Mouse (Mus musculus): ENCODE data around the gene Kidins220.

Gene Kidins220

GRCm38 (mm10) chr12:24963393-24964022 lies 11.2 kb upstream of the Kidins220 start:
- DNase-seq (ENCODE audit: low read depth), result no peak

GRCm38 (mm10) chr12:24965406-24965805 lies 9.3 kb upstream of the Kidins220 start:
- DNase-seq (ENCODE audit: low read depth), result no peak

GRCm38 (mm10) chr12:24966046-24966445 lies 8.7 kb upstream of the Kidins220 start:
- no peak for DNase-seq (ENCODE audit: low read depth)

- no peak for DNase-seq (ENCODE audit: low read depth)
These were observed 3.1 kb upstream of the Kidins220 start for GRCm38 (mm10) chr12:24971490-24972200.

GRCm38 (mm10) chr12:24972371-24973350 lies 2.1 kb upstream of the Kidins220 start:
- DNase-seq (ENCODE audit: low read depth), result no peak

GRCm38 (mm10) chr12:24973586-24973985 lies 1.1 kb upstream of the Kidins220 start:
- DNase-seq (ENCODE audit: low read depth), result no peak

GRCm38 (mm10) chr12:24975115-24975733 lies 499 bp downstream of the Kidins220 start:
- DNase-seq (ENCODE audit: low read depth), result peak; percentile 71

GRCm38 (mm10) chr12:24985226-24985625 lies 10.5 kb downstream of the Kidins220 start:
- DNase-seq (ENCODE audit: low read depth), result peak; percentile 53

- DNase-seq (ENCODE audit: low read depth), result no peak
These were observed 20.6 kb downstream of the Kidins220 start for GRCm38 (mm10) chr12:24995350-24995749.

GRCm38 (mm10) chr12:25005350-25005749 lies 30.6 kb downstream of the Kidins220 start:
- no peak for DNase-seq (ENCODE audit: low read depth)

GRCm38 (mm10) chr12:25009957-25010356 lies 35.2 kb downstream of the Kidins220 start:
- DNase-seq (ENCODE audit: low read depth), result no peak

- no peak for DNase-seq (ENCODE audit: low read depth)
These were observed 35.7 kb downstream of the Kidins220 start for GRCm38 (mm10) chr12:25010416-25010815.

- no peak for DNase-seq (ENCODE audit: low read depth)
These were observed 37.1 kb downstream of the Kidins220 start for GRCm38 (mm10) chr12:25011733-25012367.

- no peak for DNase-seq (ENCODE audit: low read depth)
These were observed 38.1 kb downstream of the Kidins220 start for GRCm38 (mm10) chr12:25012555-25013540.

- DNase-seq (ENCODE audit: low read depth), result no peak
These were observed 39.7 kb downstream of the Kidins220 start for GRCm38 (mm10) chr12:25014307-25014927.

GRCm38 (mm10) chr12:25014938-25015337 lies 40.2 kb downstream of the Kidins220 start:
- no peak for DNase-seq (ENCODE audit: low read depth)

- no peak for DNase-seq (ENCODE audit: low read depth)
These were observed 42.3 kb downstream of the Kidins220 start for GRCm38 (mm10) chr12:25016995-25017394.

GRCm38 (mm10) chr12:25021057-25021456 lies 46.3 kb downstream of the Kidins220 start:
- no peak for DNase-seq (ENCODE audit: low read depth)

GRCm38 (mm10) chr12:25024862-25025545 lies 50.3 kb downstream of the Kidins220 start:
- no peak for DNase-seq (ENCODE audit: low read depth)
